Mouse (Mus musculus) kidney, postnatal 14 days (tissue): ENCODE measurements around the gene Foxl1.

Experiments
- DNase-seq: peaks from one replicate; pipeline ENCODE4 v3.0.0; 2022; ENCODE audit warnings: mixed read lengths

Gene Foxl1

GRCm38 (mm10) chr8:121127756-121128375 is at the start of gene Foxl1:
Foxl1 (plus strand) TSS chr8:121127940.
- DNase-seq = no peak

GRCm38 (mm10) chr8:121078721-121079120 is 49.0 kb upstream of the Foxl1 start:
- DNase-seq = no peak

GRCm38 (mm10) chr8:121079201-121079600 is 48.5 kb upstream of the Foxl1 start:
- no peak for DNase-seq

- DNase-seq = no peak
Measured at GRCm38 (mm10) chr8:121079944-121080343, 47.8 kb upstream of the Foxl1 start.

- no peak for DNase-seq
Measured at GRCm38 (mm10) chr8:121080361-121081090, 47.2 kb upstream of the Foxl1 start.

- DNase-seq = no peak
Measured at GRCm38 (mm10) chr8:121081398-121081797, 46.3 kb upstream of the Foxl1 start.

GRCm38 (mm10) chr8:121082218-121083092 is 45.3 kb upstream of the Foxl1 start:
- DNase-seq = no peak

- peak; percentile 80 for DNase-seq
Measured at GRCm38 (mm10) chr8:121083093-121083935, 44.4 kb upstream of the Foxl1 start.

- no peak for DNase-seq
Measured at GRCm38 (mm10) chr8:121083936-121084209, 43.9 kb upstream of the Foxl1 start.

- peak; percentile 38 for DNase-seq
Measured at GRCm38 (mm10) chr8:121084210-121084951, 43.4 kb upstream of the Foxl1 start, which contains the start of gene Foxf1. Foxf1 (plus strand) TSS chr8:121084386.

GRCm38 (mm10) chr8:121085011-121085410 is 42.7 kb upstream of the Foxl1 start:
- DNase-seq = no peak

- DNase-seq = no peak
Measured at GRCm38 (mm10) chr8:121085561-121085960, 42.2 kb upstream of the Foxl1 start.

- no peak for DNase-seq
Measured at GRCm38 (mm10) chr8:121086004-121086900, 41.5 kb upstream of the Foxl1 start.

GRCm38 (mm10) chr8:121088281-121088680 is 39.5 kb upstream of the Foxl1 start:
- no peak for DNase-seq

GRCm38 (mm10) chr8:121088871-121089630 is 38.7 kb upstream of the Foxl1 start:
- DNase-seq = no peak

GRCm38 (mm10) chr8:121089631-121090380 is 37.9 kb upstream of the Foxl1 start:
- no peak for DNase-seq

- no peak for DNase-seq
Measured at GRCm38 (mm10) chr8:121090716-121091115, 37.0 kb upstream of the Foxl1 start.

GRCm38 (mm10) chr8:121092141-121092540 is 35.6 kb upstream of the Foxl1 start:
- DNase-seq = no peak

GRCm38 (mm10) chr8:121092627-121093026 is 35.1 kb upstream of the Foxl1 start:
- peak; percentile 84 for DNase-seq
